Mouse (Mus musculus): ENCODE data around the gene Spsb1.

Gene Spsb1

DNA sequence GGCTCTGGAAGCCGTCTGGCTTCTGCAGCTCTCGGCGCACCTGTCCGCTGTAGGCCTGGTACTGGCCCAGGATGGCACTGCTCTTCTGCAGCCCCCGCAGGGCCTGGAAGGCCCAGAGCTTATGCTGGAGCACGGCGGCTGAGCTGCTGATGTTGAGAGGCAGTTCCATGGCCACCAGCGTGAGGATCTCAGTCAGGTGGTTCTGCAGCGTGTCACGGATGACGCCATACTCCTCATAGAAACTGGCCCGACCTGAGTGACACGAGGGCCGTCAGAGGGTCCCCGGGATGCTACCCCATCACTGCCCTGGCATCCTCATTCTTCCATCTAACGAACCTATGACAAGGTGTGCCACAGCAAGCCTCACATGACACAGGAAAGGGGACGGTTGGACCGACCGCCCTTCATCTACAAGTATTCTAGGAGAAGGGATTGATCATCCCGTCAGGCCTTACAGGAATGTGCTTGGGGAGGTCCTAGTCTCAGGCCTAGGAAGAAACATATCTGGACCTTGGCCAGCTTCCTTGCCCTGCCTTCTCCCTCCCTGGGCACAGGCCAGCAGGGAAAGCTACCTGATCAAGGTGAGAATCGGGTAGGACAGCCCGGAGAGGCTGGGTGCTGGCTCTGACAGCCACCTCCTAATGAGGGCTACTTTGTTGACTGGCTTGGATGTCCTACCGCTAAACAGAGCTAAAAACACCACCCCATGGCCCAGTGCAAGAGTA, 29.2 kb upstream of the Spsb1 start:
- no peak for DNase-seq (ENCODE audit: low read depth, low spot score)

DNA sequence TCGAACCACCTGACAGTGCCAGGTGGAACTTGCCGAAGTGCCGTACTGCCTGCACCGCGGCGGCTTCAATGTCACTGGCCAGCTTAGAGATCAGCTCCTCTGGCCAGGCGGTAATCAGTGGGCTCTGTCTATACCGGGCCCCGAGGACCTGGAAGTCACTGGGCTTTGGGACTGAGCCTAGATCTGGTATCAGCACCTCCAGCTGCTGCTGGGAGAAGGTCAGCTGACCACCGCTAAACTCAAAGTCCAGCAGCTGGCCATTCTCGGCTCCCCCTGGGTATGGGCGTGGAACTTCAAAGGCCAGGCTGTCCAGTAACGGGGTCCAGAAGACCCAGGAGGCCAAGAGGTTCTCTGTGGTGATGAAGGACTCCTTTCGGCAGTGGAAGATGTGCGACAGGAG, 27.3 kb upstream of the Spsb1 start:
- no peak for DNase-seq (ENCODE audit: low read depth, low spot score)

GRCm38 (mm10) chr4:149979819-149980308, 25.0 kb upstream of the Spsb1 start:
- DNase-seq (ENCODE audit: low read depth, low spot score), result peak; percentile 86

- no peak for DNase-seq (ENCODE audit: low read depth, low spot score)
Measured at GRCm38 (mm10) chr4:149978820-149979219, 24.0 kb upstream of the Spsb1 start.

DNA sequence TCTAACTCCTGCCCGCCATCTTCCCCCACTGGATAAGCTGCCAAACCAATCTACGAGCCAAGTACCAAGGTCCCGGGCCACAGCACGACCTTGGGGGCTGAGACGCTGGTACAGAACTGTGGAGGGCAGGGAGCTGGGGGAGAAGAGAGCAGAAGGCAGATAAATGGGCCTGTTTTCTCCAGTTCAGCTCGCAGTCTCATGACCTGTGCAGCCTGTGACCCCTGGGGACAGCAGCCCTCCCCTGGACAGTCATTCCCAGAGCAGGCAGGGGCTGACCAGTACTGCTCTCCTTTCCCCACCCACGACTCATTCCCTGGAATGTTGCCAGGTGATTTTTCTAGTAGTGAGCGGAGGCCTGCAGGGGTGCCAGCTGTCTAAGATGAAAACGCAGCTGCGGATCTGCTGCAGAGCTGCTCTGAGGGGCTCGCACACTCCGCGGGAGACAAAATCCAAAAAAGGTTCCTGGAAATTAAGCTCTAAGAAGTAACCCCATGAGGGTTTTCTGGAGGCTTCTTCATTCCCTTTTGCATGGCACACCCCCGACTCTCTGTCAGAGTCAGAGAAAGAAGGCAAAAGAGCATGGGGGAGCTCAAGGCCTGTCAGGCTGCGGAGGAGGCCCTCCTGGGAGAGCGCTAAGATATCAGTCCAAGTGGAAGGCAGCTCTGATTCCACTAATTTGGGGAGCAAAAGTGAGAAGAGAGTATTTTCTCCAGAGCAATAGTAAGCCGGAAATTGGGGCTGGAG, 23.1 kb upstream of the Spsb1 start:
- DNase-seq (ENCODE audit: low read depth, low spot score), result no peak

GRCm38 (mm10) chr4:149977181-149977580, 22.3 kb upstream of the Spsb1 start:
- no peak for DNase-seq (ENCODE audit: low read depth, low spot score)

DNA sequence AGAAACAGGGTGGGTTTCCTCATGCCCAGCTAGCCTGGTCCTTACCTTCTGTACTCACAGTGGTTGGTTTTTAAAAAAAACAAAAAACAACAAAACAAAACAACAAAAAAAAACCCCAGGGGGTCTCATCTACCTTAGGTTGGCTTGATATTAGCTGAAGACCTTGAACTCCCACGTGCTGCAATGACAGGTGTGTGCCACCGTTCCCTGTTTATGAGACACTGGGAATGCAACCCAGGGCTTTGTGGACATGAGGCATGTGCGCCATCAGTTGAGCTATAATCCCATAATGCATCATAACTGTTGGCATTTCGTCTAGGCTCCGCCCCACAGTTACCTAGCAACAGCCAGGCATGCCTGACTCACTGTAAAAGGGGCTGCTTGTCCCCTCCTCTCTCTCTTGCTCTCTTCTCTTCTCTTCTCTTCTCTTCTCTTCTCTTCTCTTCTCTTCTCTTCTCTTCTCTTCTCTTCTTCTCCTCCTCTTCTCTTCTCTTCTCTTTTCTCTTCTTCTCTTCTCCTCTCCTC, 20.9 kb upstream of the Spsb1 start:
- DNase-seq (ENCODE audit: low read depth, low spot score), result no peak

DNA sequence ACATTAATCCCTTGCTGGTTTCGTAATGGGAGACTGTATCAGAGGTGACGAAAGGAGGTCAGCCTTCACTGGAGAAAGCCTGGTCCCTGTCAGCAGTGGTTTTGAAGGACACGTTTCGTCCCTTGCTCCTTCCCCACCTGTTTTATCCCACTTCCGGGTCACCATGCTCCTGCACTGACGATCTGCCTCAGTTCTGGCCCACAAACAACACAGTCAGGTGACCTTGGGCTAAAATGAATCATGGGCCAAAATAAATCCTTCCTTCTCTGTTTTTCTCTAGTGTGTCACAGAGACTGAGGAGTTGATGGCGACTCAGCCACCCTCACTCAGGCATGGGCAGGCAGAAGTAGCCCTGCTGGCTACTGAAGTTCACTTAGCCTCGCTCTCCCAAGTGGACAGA, 20.4 kb upstream of the Spsb1 start:
- DNase-seq (ENCODE audit: low read depth, low spot score), result no peak

- DNase-seq (ENCODE audit: low read depth, low spot score), result no peak
Measured at GRCm38 (mm10) chr4:149971393-149971792, 16.6 kb upstream of the Spsb1 start.

GRCm38 (mm10) chr4:149968526-149968925, 13.7 kb upstream of the Spsb1 start:
- no peak for DNase-seq (ENCODE audit: low read depth, low spot score)

DNA sequence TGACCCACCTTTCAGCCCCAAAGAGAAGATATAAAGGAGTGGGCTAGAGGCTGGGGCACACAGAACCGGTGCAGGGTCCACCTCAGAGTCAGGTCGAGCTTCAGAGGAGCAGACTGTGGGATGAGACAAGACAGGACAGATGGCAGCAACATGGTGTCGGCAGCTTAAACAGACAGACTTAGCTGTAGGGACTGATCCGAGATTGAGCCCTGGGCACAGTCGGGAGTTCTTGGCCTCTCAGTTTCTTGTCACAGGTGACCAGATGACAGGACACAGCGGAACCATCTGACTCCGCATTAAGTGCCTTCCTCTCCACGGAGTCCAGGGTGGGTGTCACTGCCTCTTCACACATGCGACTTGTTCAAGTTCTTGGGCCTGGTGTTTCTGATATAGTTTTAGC, 12.1 kb upstream of the Spsb1 start:
- DNase-seq (ENCODE audit: low read depth, low spot score), result no peak

GRCm38 (mm10) chr4:149966252-149966651, 11.4 kb upstream of the Spsb1 start:
- DNase-seq (ENCODE audit: low read depth, low spot score), result no peak

GRCm38 (mm10) chr4:149965672-149966071, 10.8 kb upstream of the Spsb1 start:
- DNase-seq (ENCODE audit: low read depth, low spot score), result no peak

GRCm38 (mm10) chr4:149965242-149965641, 10.4 kb upstream of the Spsb1 start:
- DNase-seq (ENCODE audit: low read depth, low spot score), result no peak

DNA sequence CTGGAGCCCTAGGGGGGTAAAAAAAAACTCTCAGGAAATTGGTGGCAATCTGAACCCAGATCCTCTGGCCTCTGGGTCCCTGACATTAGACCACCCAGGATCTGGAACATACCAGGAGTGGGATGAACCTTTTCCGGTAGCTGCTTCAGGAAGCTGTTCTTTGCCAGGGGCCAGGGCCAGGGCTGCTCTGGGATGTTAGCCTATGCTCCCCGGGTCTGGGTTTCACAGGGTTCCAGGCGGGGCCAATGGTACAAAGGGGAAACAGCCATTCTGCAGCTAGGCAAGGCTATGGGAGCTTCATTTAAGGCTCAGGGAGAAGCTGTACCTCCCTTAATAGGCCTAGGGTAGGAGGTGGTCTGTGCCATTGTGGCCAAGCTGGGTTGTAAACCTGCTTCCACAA, 9.9 kb upstream of the Spsb1 start:
- no peak for DNase-seq (ENCODE audit: low read depth, low spot score)

GRCm38 (mm10) chr4:149964285-149964684, 9.4 kb upstream of the Spsb1 start:
- no peak for DNase-seq (ENCODE audit: low read depth, low spot score)

DNA sequence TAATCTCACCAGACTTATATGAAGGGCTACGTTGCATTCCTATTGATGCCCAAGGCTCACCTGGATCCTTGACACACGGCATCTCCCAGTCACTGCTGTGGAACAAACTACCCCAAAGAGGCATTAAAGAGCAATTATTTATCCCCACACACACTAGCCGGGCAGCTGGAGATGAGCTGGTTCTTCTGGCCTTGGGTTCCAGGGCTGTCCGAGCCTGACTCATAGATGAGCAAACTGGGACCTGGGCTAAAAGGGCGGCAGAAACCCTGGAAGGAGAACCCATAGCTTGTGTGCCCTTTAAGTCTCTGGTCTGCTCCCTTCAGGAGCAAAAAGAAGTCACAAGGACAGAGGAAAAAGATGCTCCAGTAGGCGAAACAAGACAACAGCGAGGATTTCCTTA, 5.5 kb upstream of the Spsb1 start:
- DNase-seq (ENCODE audit: low read depth, low spot score), result no peak

- DNase-seq (ENCODE audit: low read depth, low spot score), result no peak
Measured at GRCm38 (mm10) chr4:149959816-149960215, 5.0 kb upstream of the Spsb1 start.

DNA sequence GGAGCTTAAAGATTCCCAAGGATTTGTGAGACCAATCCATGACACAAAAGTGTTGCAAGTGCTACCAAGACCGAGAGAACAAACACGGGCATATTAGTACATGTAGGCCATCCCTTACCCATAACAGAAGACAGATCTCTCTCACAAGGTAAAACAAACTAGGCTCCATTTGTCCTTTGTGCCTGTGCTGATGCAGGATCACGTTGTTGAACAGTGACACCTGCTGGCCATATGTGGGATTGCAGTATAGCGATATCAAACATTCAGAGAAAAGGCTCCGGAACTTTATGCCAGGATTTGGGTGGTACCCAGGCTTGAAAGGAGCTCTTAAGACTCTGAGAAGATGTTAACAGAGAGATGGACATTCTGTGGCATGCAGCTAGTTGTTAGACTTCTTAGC, 3.7 kb upstream of the Spsb1 start:
- DNase-seq (ENCODE audit: low read depth, low spot score), result peak; percentile 90

GRCm38 (mm10) chr4:149956048-149956447, 1.2 kb upstream of the Spsb1 start:
- no peak for DNase-seq (ENCODE audit: low read depth, low spot score)

GRCm38 (mm10) chr4:149955631-149956030, 788 bp upstream of the Spsb1 start:
- no peak for DNase-seq (ENCODE audit: low read depth, low spot score)

DNA sequence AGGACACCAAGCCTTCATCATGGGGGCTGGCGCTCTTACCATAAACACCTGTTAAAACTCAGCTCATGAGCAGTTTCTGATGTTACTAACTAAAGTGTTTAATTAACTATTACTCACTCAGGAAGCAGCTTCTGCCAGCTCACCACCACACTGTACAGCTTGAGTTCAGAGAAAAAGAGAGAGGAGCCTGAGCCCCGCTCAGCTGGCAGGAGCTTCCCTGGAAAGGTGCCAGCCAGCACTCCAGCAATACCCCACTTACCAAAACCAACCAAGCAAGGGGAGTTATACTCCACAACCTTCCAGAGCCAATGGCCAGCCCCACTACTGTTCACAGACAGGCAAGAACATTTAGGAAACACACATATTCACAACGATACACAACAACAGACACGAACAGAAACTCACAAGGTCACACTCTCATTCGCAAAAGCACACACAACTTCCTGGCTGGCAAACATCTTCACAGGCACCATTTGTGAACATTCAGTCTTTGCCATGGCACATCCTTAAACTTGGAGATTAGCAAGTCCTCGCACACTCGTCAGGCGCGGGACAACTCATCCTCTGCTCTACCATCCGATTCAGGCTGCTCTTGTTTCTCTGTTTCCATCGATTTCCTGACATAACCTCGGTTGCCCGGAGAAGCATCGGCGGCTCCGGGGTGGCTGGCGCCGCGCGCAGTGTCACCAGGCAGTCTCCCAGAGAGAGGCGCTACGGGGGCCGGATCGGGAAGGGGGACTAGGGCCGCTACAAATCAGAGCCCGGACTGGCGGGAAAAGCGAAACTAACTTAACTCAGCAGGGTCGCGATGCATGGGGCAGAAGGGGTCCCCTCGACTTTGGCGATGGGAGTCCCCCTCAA, 992 bp downstream of the Spsb1 start:
- DNase-seq (ENCODE audit: low read depth, low spot score), result no peak

Data from forelimb bud, embryonic 11.5 days (tissue).